Mouse (Mus musculus) right cerebral cortex, postnatal 10 days (tissue): ENCODE results near the gene Pcsk7.

ENCODE experiments used
- DNase-seq, 2 experiments: peaks; one replicate each; pipeline ENCODE4 v3.0.0; 2021; ENCODE audit warnings: low spot score in 2 of 2

Pcsk7 gene

DNA sequence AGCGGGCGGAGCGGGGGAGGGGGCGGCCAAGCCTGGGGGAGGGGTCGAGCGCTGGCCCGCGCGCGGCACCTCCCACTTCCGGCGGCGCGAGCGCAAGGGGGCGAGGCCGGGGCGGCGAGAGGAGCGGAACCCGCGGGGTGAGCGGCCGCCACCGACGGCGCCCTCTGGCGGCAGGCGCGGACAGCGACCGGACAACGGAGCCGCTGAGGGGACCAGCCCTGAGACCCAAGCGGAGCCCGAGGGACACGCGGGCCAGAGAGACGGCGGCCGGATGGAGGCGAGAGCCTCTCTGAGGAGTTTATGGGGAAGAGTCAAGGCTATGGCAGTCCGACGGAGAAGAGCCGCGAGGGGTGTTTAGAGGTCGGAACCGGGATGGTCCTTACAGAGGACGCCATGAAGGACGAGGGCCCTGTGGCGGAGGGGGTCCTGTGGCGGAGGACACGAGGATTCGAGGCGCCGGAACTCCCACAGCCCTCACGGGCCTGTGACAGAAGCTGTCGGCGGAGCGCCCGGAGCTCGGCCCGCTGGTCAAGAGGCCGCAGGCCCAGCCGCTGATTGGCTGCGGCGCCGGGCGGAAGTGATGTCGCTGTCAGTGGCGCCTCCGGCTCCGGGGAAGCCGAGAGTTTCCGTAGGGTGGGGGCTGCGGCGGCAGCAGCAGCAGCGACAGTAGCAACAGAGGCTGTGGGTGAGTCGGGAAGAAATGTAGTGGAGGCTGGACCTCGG lies at the start of gene Pcsk7, which contains the start of gene Rnf214:
Pcsk7 (plus strand) TSS at position 143 of the 723 bp plus-strand sequence.
Rnf214 (minus strand) TSS at position 557 of the 723 bp plus-strand sequence.
- DNase-seq: peak; percentile 94

GRCm38 (mm10) chr9:45859364-45859763 lies 46.9 kb upstream of the Pcsk7 start:
- no peak for DNase-seq

GRCm38 (mm10) chr9:45861813-45862212 lies 44.5 kb upstream of the Pcsk7 start:
- no peak for DNase-seq

DNA sequence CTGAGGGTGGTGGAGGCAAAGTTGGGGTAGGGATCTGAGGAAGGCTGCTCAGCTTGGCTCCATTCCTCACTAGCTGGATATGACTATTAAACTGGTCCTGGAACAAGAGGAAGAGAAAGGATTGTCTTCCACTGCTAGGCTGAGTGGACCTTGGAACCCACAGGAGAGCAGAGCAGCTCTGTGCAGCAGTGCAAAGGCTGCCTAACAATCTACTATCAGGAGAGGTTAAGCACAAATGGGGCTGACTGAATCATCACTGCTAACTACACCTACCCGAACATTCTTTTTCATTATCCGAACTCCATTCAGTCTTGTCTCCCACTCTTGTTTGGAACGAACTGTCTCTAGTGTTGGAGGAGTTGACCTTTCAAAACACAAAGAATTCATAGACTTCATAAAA lies 37.1 kb upstream of the Pcsk7 start:
- no peak for DNase-seq

DNA sequence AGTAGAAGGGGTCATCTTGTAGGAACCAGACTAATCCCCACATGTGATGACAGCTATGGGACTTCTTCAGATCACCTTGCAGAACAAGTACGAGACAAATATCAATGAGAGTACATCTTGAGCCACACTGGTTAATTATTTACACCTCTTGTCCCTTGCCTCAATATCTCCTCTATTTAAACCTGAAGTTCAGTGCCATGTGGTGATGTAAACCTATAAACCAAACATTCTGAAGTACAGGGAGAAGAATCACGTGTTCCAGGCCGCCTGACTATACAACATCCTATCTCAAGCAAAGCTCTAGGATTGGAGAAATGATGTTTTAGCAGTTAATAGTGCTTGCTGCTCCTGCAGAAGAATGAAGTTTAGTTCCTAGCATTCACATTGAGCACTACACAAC lies 36.0 kb upstream of the Pcsk7 start:
- DNase-seq: no peak

DNA sequence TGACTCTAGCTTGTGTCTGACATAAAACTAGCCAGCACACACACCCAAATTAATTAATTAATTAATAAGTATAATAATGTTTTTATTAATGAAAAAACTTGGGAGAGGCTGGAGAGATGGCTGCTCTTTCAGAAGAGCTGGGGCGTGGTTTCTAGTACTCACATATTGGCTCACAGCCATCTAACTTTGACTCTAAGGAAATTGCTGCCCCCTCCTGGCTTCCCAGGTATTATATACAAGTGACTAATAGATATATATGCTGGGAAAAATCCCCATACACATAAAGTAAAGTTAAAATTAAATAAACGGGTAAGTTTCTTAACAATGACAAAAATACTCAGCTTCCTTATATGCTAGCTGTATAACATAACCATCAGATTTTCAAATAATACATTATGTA lies 28.4 kb upstream of the Pcsk7 start:
- DNase-seq: no peak

DNA sequence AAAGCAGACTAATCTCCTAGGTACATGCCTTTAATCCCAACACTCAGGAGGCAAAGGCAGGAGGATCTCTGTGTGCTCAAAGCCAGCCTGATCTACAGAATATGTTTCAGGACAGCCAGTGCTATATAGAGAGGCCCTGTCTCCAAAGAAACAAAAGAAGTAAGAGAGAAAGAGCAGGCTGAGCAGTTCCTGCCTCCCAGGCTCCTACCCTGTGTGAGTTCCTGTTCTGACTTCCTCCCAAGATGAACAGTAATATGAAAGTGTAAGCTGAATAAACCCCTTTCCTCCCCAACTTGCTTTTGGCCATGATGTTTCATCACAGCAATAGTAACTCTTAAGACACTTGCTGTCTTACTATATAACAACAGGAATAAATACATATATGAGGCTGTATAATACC lies 12.6 kb upstream of the Pcsk7 start:
- DNase-seq: no peak

DNA sequence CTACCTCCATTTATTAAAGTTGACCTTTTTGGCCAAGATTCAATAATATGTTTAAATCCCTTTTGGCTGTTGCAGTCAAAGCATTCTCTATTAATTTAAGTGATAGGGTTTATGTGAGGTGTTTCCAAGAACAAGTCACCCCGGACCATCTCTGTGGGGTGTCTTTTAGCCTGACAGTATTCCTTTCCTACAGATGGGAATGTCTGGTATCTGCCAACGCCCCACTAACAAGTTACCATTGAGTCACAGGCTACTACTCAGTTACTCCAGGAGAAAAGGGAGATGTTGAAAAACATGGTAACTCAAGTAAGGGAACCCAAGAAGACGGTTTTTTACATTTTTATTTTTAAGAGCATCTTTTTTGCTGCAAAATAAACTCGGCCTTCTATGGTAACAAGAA lies 1.1 kb upstream of the Pcsk7 start:
- DNase-seq: no peak

DNA sequence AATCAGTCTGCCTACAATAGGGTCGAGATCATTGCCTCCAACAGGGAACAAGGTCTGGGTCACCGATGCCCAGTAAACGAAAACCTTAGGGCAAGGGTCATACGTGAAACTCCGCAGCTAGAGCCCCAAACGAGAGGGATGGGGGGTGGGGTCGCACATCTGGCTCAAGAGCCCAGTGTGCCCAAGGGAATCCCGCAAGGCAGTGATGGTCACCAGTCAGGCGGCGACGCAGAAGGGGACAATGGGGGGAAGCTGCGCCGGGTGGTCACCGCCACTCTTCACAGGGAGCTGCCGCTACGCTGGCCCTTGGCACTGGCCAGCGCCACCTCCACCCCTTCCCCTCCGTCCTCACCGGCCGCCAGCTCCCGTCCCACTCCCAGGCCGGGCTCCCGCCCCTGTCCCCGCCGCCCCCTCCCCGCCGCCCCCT lies 473 bp upstream of the Pcsk7 start:
- peak in 1 of 2 experiments; percentile 56 for DNase-seq

DNA sequence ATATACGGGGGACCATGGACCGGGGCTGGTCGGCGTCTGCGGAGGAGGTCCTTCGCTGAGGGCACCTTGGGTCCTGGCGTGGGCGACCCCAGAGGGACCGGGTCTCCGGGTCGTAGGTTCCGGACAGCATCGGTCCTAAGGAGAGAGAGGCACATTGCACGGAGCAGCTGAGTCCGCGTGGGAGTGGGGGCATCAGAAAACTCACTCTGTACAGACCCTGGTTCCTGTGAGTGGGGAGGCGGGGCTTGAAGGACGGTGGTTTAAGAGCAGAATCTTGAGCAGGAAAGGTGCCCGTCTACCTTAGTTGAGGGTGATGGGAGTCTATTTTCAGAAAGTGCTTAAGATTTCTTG lies 756 bp downstream of the Pcsk7 start:
- no peak for DNase-seq

DNA sequence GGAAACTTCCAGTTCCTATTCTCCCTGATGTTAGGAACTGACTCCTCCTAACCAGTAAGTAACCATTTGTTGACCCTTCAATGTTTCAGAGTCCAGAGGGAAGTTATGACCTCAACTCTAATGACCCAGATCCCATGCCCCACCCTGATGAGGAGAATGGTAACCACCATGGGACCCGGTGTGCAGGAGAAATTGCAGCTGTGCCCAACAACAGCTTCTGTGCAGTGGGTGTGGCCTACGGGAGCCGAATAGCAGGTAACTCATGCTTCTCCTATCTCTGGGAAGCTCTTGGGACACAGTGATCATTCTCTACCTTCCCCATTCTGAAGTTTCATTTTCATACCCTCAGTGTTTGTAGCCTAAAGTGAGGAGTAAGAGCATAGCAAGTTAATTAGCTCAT lies 4.7 kb downstream of the Pcsk7 start:
- no peak for DNase-seq

DNA sequence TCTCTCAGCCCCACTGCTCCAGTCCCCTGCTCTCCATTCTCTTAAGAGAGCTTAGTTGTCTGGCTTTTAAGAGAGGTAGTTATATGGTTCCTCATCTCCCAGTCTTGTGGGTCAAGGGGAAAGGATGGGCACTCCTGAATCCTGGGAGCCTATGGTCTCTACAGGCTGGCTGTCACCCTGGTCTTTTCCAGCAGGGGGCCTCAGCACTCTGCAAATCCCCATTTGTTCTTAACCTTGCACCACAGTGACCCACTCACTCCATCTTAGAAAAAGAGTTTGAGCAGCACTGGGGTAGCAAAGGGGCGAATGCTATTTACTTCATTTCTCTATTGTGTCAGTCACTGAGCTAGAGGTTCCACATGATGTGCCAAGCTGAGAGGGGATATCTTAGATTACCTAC lies 5.4 kb downstream of the Pcsk7 start:
- DNase-seq: no peak

- DNase-seq: no peak
Measured at GRCm38 (mm10) chr9:45915659-45916058, 9.4 kb downstream of the Pcsk7 start.

GRCm38 (mm10) chr9:45917041-45917934 lies 11.0 kb downstream of the Pcsk7 start:
- peak; percentile 89 to 91 for DNase-seq

- no peak for DNase-seq
Measured at GRCm38 (mm10) chr9:45919895-45920294, 13.6 kb downstream of the Pcsk7 start.

DNA sequence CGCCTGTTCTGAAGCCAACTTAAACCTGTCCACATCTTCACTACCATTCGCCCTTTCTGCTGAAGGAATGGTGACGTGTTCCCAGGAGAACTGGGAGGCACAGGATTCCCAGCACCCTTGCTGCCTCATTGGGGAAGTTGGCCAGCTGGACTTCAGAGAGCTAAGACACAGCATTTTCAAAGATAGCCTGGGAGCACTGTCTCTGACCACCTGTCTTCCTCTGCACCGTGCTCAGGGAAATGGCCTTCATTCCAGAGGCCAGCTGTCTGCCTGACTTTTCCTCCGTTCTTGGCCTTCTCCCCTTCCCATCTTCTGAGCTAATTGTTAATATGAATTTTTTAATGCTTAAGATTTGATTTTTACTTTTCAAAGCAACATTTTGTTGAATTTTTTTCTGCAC lies 23.0 kb downstream of the Pcsk7 start:
- no peak for DNase-seq

GRCm38 (mm10) chr9:45931958-45932357 lies 25.7 kb downstream of the Pcsk7 start:
- no peak for DNase-seq

DNA sequence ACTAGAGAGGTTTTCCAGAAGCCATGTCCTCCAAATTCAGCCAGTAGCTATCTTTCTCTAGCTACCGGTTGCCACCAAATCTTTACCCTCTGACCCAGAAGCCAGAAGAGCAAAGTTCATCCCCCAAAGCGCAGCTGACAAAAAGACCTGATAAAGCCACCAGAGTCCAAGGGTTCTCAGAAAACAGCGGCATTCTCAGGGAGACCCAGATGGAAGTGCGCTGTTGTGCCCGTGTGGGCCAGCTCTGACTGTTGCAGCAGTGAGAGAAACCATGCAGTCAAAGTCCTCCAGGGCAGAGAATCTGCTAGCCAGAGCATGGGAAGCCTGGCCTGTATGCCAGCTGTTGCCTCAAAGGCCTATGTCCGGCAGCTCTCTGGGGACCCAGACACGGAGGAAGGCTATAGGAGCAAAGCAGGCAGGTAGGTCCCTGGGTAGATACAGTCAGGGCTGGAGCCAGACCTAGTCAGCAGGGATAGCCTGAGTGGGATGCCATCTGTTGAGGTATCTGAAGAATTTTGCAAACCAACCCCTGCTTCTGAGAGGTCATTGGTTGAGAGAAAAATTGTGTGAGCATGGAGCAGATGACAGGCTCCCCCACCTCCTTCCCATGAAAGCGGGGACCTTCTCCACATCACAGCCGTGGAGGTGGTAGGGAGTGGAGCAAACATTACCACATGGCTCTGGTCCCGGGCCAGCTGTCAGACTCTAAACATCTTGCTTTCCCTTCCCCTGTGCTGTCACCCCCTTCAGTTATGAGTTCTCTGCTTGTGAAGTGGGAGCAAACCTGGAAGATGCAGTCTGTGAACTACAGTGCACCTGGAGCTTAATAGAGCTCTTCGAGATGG lies 26.5 kb downstream of the Pcsk7 start:
- DNase-seq: peak in 1 of 2 experiments; percentile 62

- DNase-seq: no peak
Measured at GRCm38 (mm10) chr9:45935628-45936210, 29.4 kb downstream of the Pcsk7 start, which contains the start of gene Tagln. Gene Tagln (minus strand): TSS chr9:45936058.

DNA sequence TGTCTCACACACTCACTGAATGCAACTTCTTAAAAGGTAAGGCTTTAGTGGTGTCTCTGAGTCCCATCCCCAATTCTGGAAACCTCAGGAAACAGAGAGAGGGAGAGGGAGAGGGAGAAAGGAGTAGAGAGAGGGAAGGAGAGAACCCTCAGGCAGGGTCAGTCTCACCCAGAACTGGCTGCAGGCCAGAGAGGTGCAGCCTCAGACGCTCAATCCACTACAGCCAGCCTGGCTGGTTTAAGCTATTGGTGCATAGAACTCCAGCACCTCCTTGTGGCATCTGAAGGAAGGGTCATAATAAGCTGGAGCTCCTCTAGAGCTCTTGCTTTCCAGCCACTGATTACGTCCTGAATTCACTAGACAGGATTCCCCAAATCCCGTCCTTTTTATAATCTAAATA lies 30.6 kb downstream of the Pcsk7 start:
- DNase-seq: peak; percentile 74 to 75

- no peak for DNase-seq
Measured at GRCm38 (mm10) chr9:45938088-45938487, 31.8 kb downstream of the Pcsk7 start.
